Mouse (Mus musculus) Patski (cell line): ENCODE measurements around the gene Rab8a. TPM values are rescaled to one million over a fixed set of nuclear protein-coding genes. Genes with fewer than 3 reads are reported as not detected.
A peak's percentile ranks its signal among the peaks of the same experiment; 100 is the strongest.
"Not testable (repeated sequence)": the region's sequence is repeated elsewhere in the genome, so short reads cannot be mapped to it uniquely, and the experiment has no call there.

Experiments used
- ATAC-seq: fragments of 100-300 bp; one replicate; pipeline ENCODE4 v1.8.0; 2021
- CTCF ChIA-PET: fragments of 350-600 bp; sonication (Branson Sonifier 250); formaldehyde crosslinking; loops from one replicate; lab custom pipeline; 2022; ENCODE audit warnings: inconsistent platforms; lab: Charles Lee
- POLR2A ChIA-PET: fragments of 350-600 bp; sonication (Branson Sonifier 250); formaldehyde crosslinking; loops from one replicate; lab custom pipeline; 2022; ENCODE audit warnings: antibody characterized with exemption, inconsistent platforms; lab: Charles Lee
- DNase-seq: peaks from one replicate; pipeline ENCODE4 v3.0.0-alpha.2; 2011; ENCODE audit warnings: low read depth, low spot score
- H3K27me3 ChIP-seq: fragments of 371-371 bp; one replicate; pipeline ENCODE4 v1.5.1; 2021
- CTCF ChIP-seq: fragments of 100-300 bp; IDR thresholded peaks from one replicate; pipeline ENCODE4 v1.5.1; 2021
- in situ Hi-C: fragments of 300-500 bp; cut with MboI; formaldehyde crosslinking; loops from 3 replicates; pipeline ENCODE4 v1.11.1; 2018; ENCODE audit warnings: low pct_unique_long_range_greater_than_20kb, mixed read lengths
- polyA plus RNA-seq: library from polyadenylated mRNA; unstranded; gene quantifications from one replicate; pipeline ENCODE4 v1.2.3, GENCODE M21; 2021

Gene Rab8a
- polyA plus RNA-seq, result 111 TPM

GRCm38 (mm10) chr8:72160707-72161697 is at the start of gene Rab8a:
TSS of gene Rab8a (plus strand) at chr8:72161200.
- in situ Hi-C loops, result no loop called here

GRCm38 (mm10) chr8:72112486-72112885 is 48.5 kb upstream of the Rab8a start:
- ChIA-PET CTCF (no interaction called here), POLR2A (no interaction called here)
- in situ Hi-C loops, result no loop called here
- no peak for DNase-seq
- peak; percentile 39 for TF ChIP-seq CTCF
- no peaks in the 10 kb centered on the region for H3K27me3 ChIP-seq
- ATAC-seq, result no peak

More at GRCm38 (mm10) chr8:72160707-72161697, at the start of gene Rab8a:
- ChIA-PET CTCF (no interaction called here), POLR2A (no interaction called here)
- ATAC-seq (peak; percentile 99), DNase-seq (peak; percentile 98)
- TF ChIP-seq CTCF, result no peak
- H3K27me3 ChIP-seq, result no peaks in the 10 kb centered on the region

GRCm38 (mm10) chr8:72115202-72115601 is 45.8 kb upstream of the Rab8a start:
- TF ChIP-seq CTCF, result no peak
- ChIA-PET POLR2A (no interaction called here), CTCF (interaction anchor here (0.7 to 1.6 kb wide), 3 partner anchors 9 to 44 kb away, joined by 3 read pairs; no protein-coding TSS in a partner anchor)
- no peak for DNase-seq
- ATAC-seq, result no peak
- no peaks in the 10 kb centered on the region for H3K27me3 ChIP-seq
- in situ Hi-C loops, result no loop called here

DNA sequence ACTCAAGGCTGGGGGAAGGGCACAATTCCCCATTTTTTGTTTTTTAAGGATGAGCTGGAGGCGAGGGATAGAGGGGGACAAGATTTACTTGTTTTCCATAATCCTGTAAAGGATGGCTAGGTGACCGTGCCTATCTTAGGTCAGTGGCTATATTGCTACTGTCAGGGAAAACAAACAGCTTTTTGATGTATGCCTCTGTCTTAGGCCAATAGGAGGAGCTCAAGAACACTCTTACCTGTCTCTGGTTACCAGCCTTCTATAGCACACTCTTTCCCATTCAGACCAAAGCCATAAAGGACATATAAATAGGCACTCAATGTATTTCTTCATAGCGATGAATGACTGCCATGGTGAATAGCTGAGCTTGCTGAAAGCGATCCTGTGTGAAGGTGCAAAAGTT is 42.4 kb upstream of the Rab8a start:
- ChIA-PET POLR2A (interaction anchor here (0.7 to 0.9 kb wide), 2 partner anchors 8 to 29 kb away, joined by 3 read pairs; no protein-coding TSS in a partner anchor), CTCF (interaction anchor here (1.2 kb wide), 1 partner anchor 15 kb away, joined by 4 read pairs; no protein-coding TSS in a partner anchor)
- DNase-seq (no peak), ATAC-seq (no peak)
- H3K27me3 ChIP-seq, result no peaks in the 10 kb centered on the region
- in situ Hi-C loops, result no loop called here
- TF ChIP-seq CTCF, result no peak

DNA sequence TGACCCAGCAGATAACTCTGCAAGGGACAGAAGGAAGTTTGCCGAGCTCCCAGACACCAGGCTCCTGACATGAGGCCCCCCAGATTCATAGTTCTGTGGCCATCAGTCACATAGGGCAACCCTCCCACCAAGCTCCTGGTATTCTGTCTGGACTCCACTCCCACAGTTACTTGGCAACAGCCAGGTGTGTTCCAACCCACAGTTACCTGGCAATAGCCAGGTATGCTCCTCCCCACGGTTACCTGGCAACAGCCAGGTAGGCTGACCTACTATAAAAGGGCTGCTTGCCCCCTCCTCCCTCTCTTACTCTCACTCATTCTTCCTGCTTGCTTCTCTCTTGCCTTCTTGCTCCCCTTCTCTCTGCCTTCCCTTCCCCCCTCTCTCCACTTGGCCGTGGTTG is 39.5 kb upstream of the Rab8a start:
- CTCF ChIA-PET, POLR2A ChIA-PET, in situ Hi-C loops, H3K27me3 ChIP-seq, DNase-seq, ATAC-seq: not testable (repeated sequence)

DNA sequence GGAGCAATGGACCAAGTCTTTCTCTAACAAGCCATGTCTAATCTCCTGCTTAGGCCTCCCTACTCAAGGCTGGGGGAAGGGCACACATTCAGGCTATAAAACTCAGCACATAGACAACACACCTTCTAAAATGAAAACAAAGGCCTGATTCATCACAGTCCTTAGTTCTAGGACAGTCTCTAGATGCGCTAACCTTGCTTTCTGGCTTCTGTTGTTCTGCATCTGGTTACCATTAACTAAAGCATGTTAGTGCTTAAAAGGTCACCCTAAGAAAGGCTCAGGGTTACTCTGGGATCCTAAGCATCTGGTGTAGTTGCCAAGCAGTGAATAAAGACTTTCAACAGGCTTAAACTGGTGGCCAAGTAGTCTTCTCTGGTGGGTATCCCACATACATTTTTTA is 39.0 kb upstream of the Rab8a start:
- in situ Hi-C loops, result no loop called here

DNA sequence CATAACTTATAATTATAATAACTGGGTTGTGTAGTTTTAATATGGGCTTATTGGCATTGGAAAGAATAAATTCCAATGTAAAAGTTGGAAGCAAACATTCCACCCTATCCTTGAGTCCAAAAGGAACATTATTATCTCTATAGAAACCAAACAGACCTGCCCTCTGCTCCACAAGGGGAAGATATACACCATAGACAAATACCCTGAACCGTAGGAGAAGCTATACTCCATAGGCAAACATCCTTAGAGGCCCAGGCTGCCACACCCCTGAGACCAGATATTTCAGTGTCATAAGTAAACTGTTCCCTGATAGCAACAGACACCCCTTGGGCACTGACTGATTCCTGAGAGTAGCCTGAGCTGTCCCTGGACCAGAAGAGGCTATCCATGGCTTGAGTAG is 33.2 kb upstream of the Rab8a start:
- DNase-seq, result no peak
- TF ChIP-seq CTCF, result no peak
- in situ Hi-C loops, result loop anchor here (25.0 kb wide), 1 partner anchor 841 kb away; no protein-coding TSS in a partner anchor
- H3K27me3 ChIP-seq, result no peaks in the 10 kb centered on the region
- ChIA-PET POLR2A (no interaction called here), CTCF (no interaction called here)
- ATAC-seq, result no peak

More for the DNA sequence above, 39.0 kb upstream of the Rab8a start:
- POLR2A ChIA-PET, result no interaction called here
- no peak for TF ChIP-seq CTCF
- H3K27me3 ChIP-seq, result no peaks in the 10 kb centered on the region
- DNase-seq (no peak), ATAC-seq (no peak)
- CTCF ChIA-PET, result no interaction called here

GRCm38 (mm10) chr8:72131251-72131650 is 29.7 kb upstream of the Rab8a start:
- in situ Hi-C loops, result loop anchor here (10.0 to 25.0 kb wide), 2 partner anchors 216 to 844 kb away; no protein-coding TSS in a partner anchor
- CTCF ChIA-PET, result interaction anchor here (1.4 kb wide), 1 partner anchor 16 kb away, joined by 3 read pairs; no protein-coding TSS in a partner anchor
- no peak for DNase-seq
- POLR2A ChIA-PET, result no interaction called here
- ATAC-seq, result no peak
- H3K27me3 ChIP-seq, result no peaks in the 10 kb centered on the region
- no peak for TF ChIP-seq CTCF

DNA sequence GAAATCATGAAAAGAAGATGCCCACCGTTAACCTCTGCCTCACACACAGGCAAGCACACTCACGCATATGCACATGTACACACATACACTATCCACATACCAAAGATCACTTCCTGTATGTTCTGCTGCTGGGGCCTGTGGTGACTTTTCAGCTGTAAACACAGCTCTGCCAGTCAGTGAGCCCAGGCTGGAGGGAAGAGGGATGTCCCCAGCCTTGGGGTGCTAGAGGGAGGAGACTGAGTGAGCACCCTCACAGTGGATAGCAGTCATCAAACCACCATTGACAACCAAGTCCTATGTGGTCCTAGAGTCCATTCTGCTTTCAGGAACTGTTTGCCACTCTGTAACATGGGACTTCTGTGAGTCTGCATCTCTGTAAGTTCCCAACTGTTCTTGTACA is 29.1 kb upstream of the Rab8a start:
- DNase-seq, result no peak
- CTCF ChIA-PET, result interaction anchor here (1.4 kb wide), 1 partner anchor 16 kb away, joined by 3 read pairs; no protein-coding TSS in a partner anchor
- H3K27me3 ChIP-seq, result no peaks in the 10 kb centered on the region
- TF ChIP-seq CTCF, result no peak
- no peak for ATAC-seq
- POLR2A ChIA-PET, result no interaction called here
- in situ Hi-C loops, result loop anchor here (10.0 to 25.0 kb wide), 2 partner anchors 217 to 845 kb away; no protein-coding TSS in a partner anchor

DNA sequence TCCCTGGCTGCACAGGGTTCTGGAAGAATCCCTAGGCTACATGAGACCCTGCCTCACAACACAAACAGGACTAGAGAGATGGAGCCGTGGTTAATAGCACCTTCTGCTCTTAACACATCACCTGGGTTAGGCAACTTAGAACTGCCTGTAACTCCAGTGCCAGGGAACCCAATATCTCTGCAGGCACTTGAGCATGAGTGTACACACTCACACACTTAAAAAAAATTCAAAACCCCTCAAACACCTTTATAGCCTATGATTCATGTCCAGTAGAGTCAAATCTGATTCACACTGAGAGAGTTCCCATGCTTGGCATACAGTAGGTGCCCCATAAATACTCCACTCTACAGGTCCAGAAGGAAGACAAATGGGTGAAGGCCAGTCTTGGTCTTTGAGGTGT is 28.6 kb upstream of the Rab8a start:
- in situ Hi-C loops, result loop anchor here (10.0 to 25.0 kb wide), 2 partner anchors 218 to 845 kb away; no protein-coding TSS in a partner anchor
- POLR2A ChIA-PET, result no interaction called here
- DNase-seq (no peak), ATAC-seq (no peak)
- TF ChIP-seq CTCF, result no peak
- H3K27me3 ChIP-seq, result no peaks in the 10 kb centered on the region
- CTCF ChIA-PET, result interaction anchor here (1.4 kb wide), 1 partner anchor 17 kb away, joined by 3 read pairs; no protein-coding TSS in a partner anchor

GRCm38 (mm10) chr8:72132891-72133290 is 28.1 kb upstream of the Rab8a start:
- TF ChIP-seq CTCF, result no peak
- ChIA-PET POLR2A (no interaction called here), CTCF (no interaction called here)
- in situ Hi-C loops, result loop anchor here (10.0 to 25.0 kb wide), 2 partner anchors 218 to 846 kb away; no protein-coding TSS in a partner anchor
- no peaks in the 10 kb centered on the region for H3K27me3 ChIP-seq
- DNase-seq (no peak), ATAC-seq (no peak)
